Mouse (Mus musculus) liver, embryonic 11.5 days (tissue): Measurements from ENCODE around the gene Ecel1. TPM values are rescaled to one million over a fixed set of nuclear protein-coding genes. Genes with fewer than 3 reads are reported as not detected.

Experiments used
- ATAC-seq: fragments of 200-750 bp; cut with Nextera tagmentation; replicated peaks from 2 replicates; pipeline ENCODE4 v1.8.0; 2017; ENCODE audit warnings: moderate number of reproducible peaks, mild to moderate bottlenecking, moderate TSS enrichment, moderate library complexity; ENCODE audit not compliant: low FRiP score
- DNase-seq: peaks from one replicate; pipeline ENCODE4 v3.0.0-alpha.2; 2017; ENCODE audit warnings: low spot score
- H3K27ac ChIP-seq: fragments of 300-500 bp; sonication (generic); 2 replicates; pipeline ENCODE4 v1.5.1; 2014; ENCODE audit warnings: mild to moderate bottlenecking, low read depth, low read length, control low read depth
- H3K27me3 ChIP-seq: fragments of 300-500 bp; sonication (generic); replicated peaks from 2 replicates; pipeline ENCODE4 v1.6.1; 2014; ENCODE audit warnings: low read length, mixed read lengths; ENCODE audit not compliant: control insufficient read depth, insufficient read depth
- H3K36me3 ChIP-seq: fragments of 300-500 bp; sonication (generic); 2 replicates; pipeline ENCODE4 v1.6.1; 2014; ENCODE audit warnings: mild to moderate bottlenecking, low read length, moderate library complexity, mixed read lengths; ENCODE audit not compliant: control insufficient read depth, insufficient read depth
- H3K4me1 ChIP-seq: fragments of 300-500 bp; sonication (generic); replicated peaks from 2 replicates; pipeline ENCODE4 v1.6.1; 2014; ENCODE audit warnings: low read length, mixed read lengths; ENCODE audit not compliant: control insufficient read depth, insufficient read depth
- H3K4me2 ChIP-seq: fragments of 300-500 bp; sonication (generic); 2 replicates; pipeline ENCODE4 v1.6.1; 2014; ENCODE audit warnings: mild to moderate bottlenecking, control low read depth, moderate library complexity
- H3K4me3 ChIP-seq: fragments of 300-500 bp; sonication (generic); 2 replicates; pipeline ENCODE4 v1.5.1; 2014; ENCODE audit warnings: low read depth, low read length, control low read depth
- H3K9ac ChIP-seq: fragments of 300-500 bp; sonication (generic); 2 replicates; pipeline ENCODE4 v1.6.1; 2014; ENCODE audit warnings: low read depth, low read length, control low read depth
- H3K9me3 ChIP-seq: fragments of 300-500 bp; sonication (generic); 2 replicates; pipeline ENCODE4 v1.6.1; 2016; ENCODE audit warnings: low read length, inconsistent platforms, mixed read lengths; ENCODE audit not compliant: control insufficient read depth
- WGBS: fragments of 180-500 bp; shearing (Covaris S2); extraction: QIAGEN DNeasy Blood & Tissue Kit; methylation state at CpG from one replicate; pipeline ENCODE4 v1.1.7; 2014; 5-methylcytosine and 5-hydroxymethylcytosine counted together
- polyA plus RNA-seq: library from polyadenylated mRNA; unstranded; fragments of >200 nt; fragmentation: Nextera tagmentation; extraction: Ambion mirVana; gene quantifications from 2 replicates; pipeline ENCODE4 v1.2.1, GENCODE M21; 2014

Gene Ecel1
- polyA plus RNA-seq, 1 experiment from 2014 or later = 0.18 TPM

GRCm38 (mm10) chr1:87180896-87181295 lies 24.6 kb upstream of the Ecel1 start:
- H3K27ac ChIP-seq = no peak overlapping the region
- ATAC-seq (no peak), DNase-seq (no peak)
- no peak overlapping the region for H3K9ac ChIP-seq
- WGBS = 36% methylated on average over 5 of the region's 5 CpGs
- H3K4me1 ChIP-seq = no peaks in the 10 kb centered on the region
- no peaks in the 10 kb centered on the region for H3K36me3 ChIP-seq
- H3K4me3 ChIP-seq = no peak overlapping the region
- no peaks in the 10 kb centered on the region for H3K9me3 ChIP-seq
- H3K4me2 ChIP-seq = no peak overlapping the region
- peaks cover 51% of the 10 kb centered on the region for H3K27me3 ChIP-seq

GRCm38 (mm10) chr1:87175852-87176292 lies 19.6 kb upstream of the Ecel1 start:
- Histone ChIP-seq H3K9ac (no peak overlapping the region), H3K4me2 (no peak overlapping the region), H3K4me3 (no peak overlapping the region), H3K4me1 (no peaks in the 10 kb centered on the region), H3K9me3 (no peaks in the 10 kb centered on the region), H3K36me3 (no peaks in the 10 kb centered on the region), H3K27ac (no peak overlapping the region), H3K27me3 (peaks cover 37% of the 10 kb centered on the region)
- DNase-seq = no peak
- WGBS = 30% methylated on average over 11 of the region's 11 CpGs
- ATAC-seq = no peak; the same call in 1 of the 2 replicates

- no peak overlapping the region for H3K4me3 ChIP-seq
- peaks cover 46% of the 10 kb centered on the region for H3K27me3 ChIP-seq
- ATAC-seq = 0 out of 2 replicates have a peak, but pooled peaks have one; percentile 16
- H3K27ac ChIP-seq = no peak overlapping the region
- no peaks in the 10 kb centered on the region for H3K9me3 ChIP-seq
- peak; percentile 71 for DNase-seq
- no peaks in the 10 kb centered on the region for H3K36me3 ChIP-seq
- peak overlapping the region; percentile 31; the same call in 1 of the 2 replicates for H3K4me2 ChIP-seq
- H3K9ac ChIP-seq = no peak overlapping the region
- peaks cover 5% of the 10 kb centered on the region; the same call in 1 of the 2 replicates for H3K4me1 ChIP-seq
- 26% methylated on average over 28 of the region's 28 CpGs for WGBS
Observed at GRCm38 (mm10) chr1:87174006-87174955, 18.0 kb upstream of the Ecel1 start.

GRCm38 (mm10) chr1:87172316-87172715 lies 16.0 kb upstream of the Ecel1 start:
- Histone ChIP-seq H3K4me1 (peaks cover 5% of the 10 kb centered on the region; the same call in 1 of the 2 replicates), H3K4me2 (no peak overlapping the region), H3K9ac (no peak overlapping the region), H3K27me3 (peaks cover 51% of the 10 kb centered on the region), H3K4me3 (no peak overlapping the region), H3K27ac (no peak overlapping the region), H3K9me3 (no peaks in the 10 kb centered on the region), H3K36me3 (no peaks in the 10 kb centered on the region)
- WGBS = 44% methylated on average over 9 of the region's 9 CpGs
- ATAC-seq = no peak
- no peak for DNase-seq

GRCm38 (mm10) chr1:87171312-87171711 lies 15.0 kb upstream of the Ecel1 start:
- H3K4me3 ChIP-seq = no peak overlapping the region
- no peaks in the 10 kb centered on the region for H3K9me3 ChIP-seq
- no peak overlapping the region for H3K4me2 ChIP-seq
- no peak overlapping the region for H3K27ac ChIP-seq
- 65% methylated on average over 1 of the region's 1 CpGs for WGBS
- ATAC-seq = no peak
- H3K4me1 ChIP-seq = peaks cover 5% of the 10 kb centered on the region; the same call in 1 of the 2 replicates
- DNase-seq = no peak
- H3K36me3 ChIP-seq = no peaks in the 10 kb centered on the region
- no peak overlapping the region for H3K9ac ChIP-seq
- peaks cover 48% of the 10 kb centered on the region for H3K27me3 ChIP-seq

- no peaks in the 10 kb centered on the region for H3K9me3 ChIP-seq
- H3K4me2 ChIP-seq = peak overlapping the region; percentile 17; the same call in 1 of the 2 replicates
- no peaks in the 10 kb centered on the region for H3K36me3 ChIP-seq
- H3K27ac ChIP-seq = no peak overlapping the region
- H3K4me3 ChIP-seq = no peak overlapping the region
- ATAC-seq (no peak), DNase-seq (no peak)
- H3K4me1 ChIP-seq = peaks cover 5% of the 10 kb centered on the region; the same call in 1 of the 2 replicates
- no peak overlapping the region for H3K9ac ChIP-seq
- H3K27me3 ChIP-seq = peaks cover 55% of the 10 kb centered on the region
- 15% methylated on average over 19 of the region's 19 CpGs for WGBS
Observed at GRCm38 (mm10) chr1:87170458-87170857, 14.1 kb upstream of the Ecel1 start.

GRCm38 (mm10) chr1:87164796-87165184 lies 8.5 kb upstream of the Ecel1 start:
- H3K27me3 ChIP-seq = peaks cover 50% of the 10 kb centered on the region

GRCm38 (mm10) chr1:87164164-87164795 lies 8.0 kb upstream of the Ecel1 start:
- no peak overlapping the region for H3K4me2 ChIP-seq
- no peak overlapping the region for H3K27ac ChIP-seq
- ATAC-seq (no peak), DNase-seq (no peak)
- no peaks in the 10 kb centered on the region for H3K4me1 ChIP-seq
- H3K9me3 ChIP-seq = no peaks in the 10 kb centered on the region
- H3K9ac ChIP-seq = no peak overlapping the region
- no peak overlapping the region for H3K4me3 ChIP-seq
- H3K36me3 ChIP-seq = no peaks in the 10 kb centered on the region
- 31% methylated on average over 11 of the region's 11 CpGs for WGBS
- peaks cover 46% of the 10 kb centered on the region for H3K27me3 ChIP-seq

More at GRCm38 (mm10) chr1:87164796-87165184, 8.5 kb upstream of the Ecel1 start:
- H3K36me3 ChIP-seq = no peaks in the 10 kb centered on the region
- H3K9me3 ChIP-seq = no peaks in the 10 kb centered on the region
- DNase-seq (no peak), ATAC-seq (no peak)
- no peak overlapping the region for H3K9ac ChIP-seq
- peaks cover under 1% of the 10 kb centered on the region; the same call in 1 of the 2 replicates for H3K4me1 ChIP-seq
- no peak overlapping the region for H3K27ac ChIP-seq
- no peak overlapping the region for H3K4me2 ChIP-seq
- WGBS = 43% methylated on average over 9 of the region's 9 CpGs
- H3K4me3 ChIP-seq = no peak overlapping the region
